Comparison of ENCODE assay signal across 8 mouse cellular contexts in the genomic region with DNA sequence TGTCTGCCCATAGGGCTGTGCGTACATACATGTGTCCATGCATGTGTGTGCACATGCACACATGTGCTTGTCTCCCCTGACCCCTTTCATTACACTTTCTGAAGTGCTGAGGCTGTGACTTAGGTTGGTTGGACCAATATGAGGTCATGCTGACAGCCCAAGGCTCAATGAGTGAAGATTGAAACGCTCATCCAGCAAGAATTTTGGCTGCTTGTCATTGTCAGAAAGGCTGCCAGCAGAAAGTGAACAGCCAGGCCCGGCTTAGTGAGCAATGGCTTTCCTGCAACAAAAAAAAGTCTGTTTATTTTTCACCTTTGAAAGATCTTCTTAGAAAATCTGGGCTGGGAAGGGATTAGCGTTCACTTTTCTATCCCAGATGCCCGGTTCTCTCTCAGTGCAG.
DNase-seq lines count a peak whose midpoint lies in the region; ATAC-seq lines count a peak whose summit lies in the region.
"Had no signal": no experiment of that assay in that cellular context is flagged by ENCODE, and none has a peak within 500 bp of the region (broad histone marks: within the 10 kb centered on the region; RNA-seq: fewer than 3 reads in every experiment).

No protein-coding gene starts in this region.

- no peaks in the 10 kb centered on the region for H3K36me3 ChIP-seq in forebrain, embryonic 15.5 days
- H3K36me3 ChIP-seq in hindbrain, embryonic 12.5 days = no peaks in the 10 kb centered on the region

- H3K9me3 ChIP-seq in forebrain, embryonic 15.5 days = no peaks in the 10 kb centered on the region
- no peaks in the 10 kb centered on the region for H3K9me3 ChIP-seq in hindbrain, embryonic 12.5 days (replicated peaks)

- no peaks in the 10 kb centered on the region for H3K4me1 ChIP-seq in forebrain, embryonic 15.5 days
- no peaks in the 10 kb centered on the region for H3K4me1 ChIP-seq in hindbrain, embryonic 12.5 days

- ATAC-seq in forebrain, embryonic 15.5 days (replicated peaks) = no peak
- ATAC-seq in hindbrain, embryonic 12.5 days (ENCODE audit: low FRiP score) = no peak

- peak; percentile 13 for DNase-seq in testis, postnatal 14 days (ENCODE audit: low spot score)
- no peak for DNase-seq in testis, postnatal 10 days (ENCODE audit: low spot score)
- peak; percentile 66 to 75 for DNase-seq in cerebellum, adult 18-20 months
- DNase-seq in heart, adult 9 months (ENCODE audit: low spot score in 2 of 2) = peak; percentile 69 to 84
- DNase-seq in skeletal muscle tissue, adult 2 months (ENCODE audit: low read depth, low spot score) = peak; percentile 66

- no peak overlapping the region for H3K4me2 ChIP-seq in forebrain, embryonic 15.5 days (replicated peaks)
- no peak overlapping the region for H3K4me2 ChIP-seq in hindbrain, embryonic 12.5 days (replicated peaks)
- H3K4me2 ChIP-seq: midbrain, embryonic 11.5 days had no signal

- H3K27ac ChIP-seq in forebrain, embryonic 15.5 days (replicated peaks) = no peak overlapping the region
- no peak overlapping the region for H3K27ac ChIP-seq in hindbrain, embryonic 12.5 days

- no peak overlapping the region for H3K9ac ChIP-seq in forebrain, embryonic 15.5 days (replicated peaks)
- H3K9ac ChIP-seq in hindbrain, embryonic 12.5 days = no peak overlapping the region

- 41% methylated on average over 5 of the region's 5 CpGs for WGBS in forebrain, embryonic 15.5 days
- WGBS in hindbrain, embryonic 12.5 days = 85% methylated on average over 5 of the region's 5 CpGs

- H3K27me3 ChIP-seq in forebrain, embryonic 15.5 days = no peaks in the 10 kb centered on the region
- H3K27me3 ChIP-seq in hindbrain, embryonic 12.5 days = no peaks in the 10 kb centered on the region

- H3K4me3 ChIP-seq in forebrain, embryonic 15.5 days = no peak overlapping the region
- no peak overlapping the region for H3K4me3 ChIP-seq in hindbrain, embryonic 12.5 days
